Mouse (Mus musculus): ENCODE results near the gene Sardh. TPM values are rescaled to one million over a fixed set of nuclear protein-coding genes. Genes with fewer than 3 reads are reported as not detected.

Sardh gene
- 11.3 and 13.1 TPM in 2 replicates for polyA plus RNA-seq (2015; fragmentation: Nextera tagmentation; extraction: Ambion mirVana)

DNA sequence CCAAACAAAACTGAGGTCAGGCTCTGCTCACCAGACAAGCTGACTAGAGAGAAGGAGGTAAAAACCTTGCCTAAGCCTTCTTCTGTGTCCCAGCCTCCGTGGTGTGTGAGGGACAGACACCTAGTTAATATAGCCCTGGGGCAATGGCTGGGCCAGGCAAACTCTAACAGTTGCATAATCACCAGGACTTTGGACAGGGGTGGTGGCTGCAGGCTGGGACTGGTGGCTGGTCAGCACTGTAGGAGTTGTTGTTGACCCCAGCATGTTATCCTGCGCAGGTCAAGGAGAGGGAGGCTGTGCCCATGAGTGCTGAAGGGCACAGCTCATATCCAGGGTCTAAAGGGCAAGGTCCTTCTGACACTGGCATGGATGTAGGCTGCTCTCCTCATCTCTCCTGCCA, at the start of gene Sardh:
TSS of gene Sardh (minus strand) at position 127 of the 400 bp plus-strand sequence.

DNA sequence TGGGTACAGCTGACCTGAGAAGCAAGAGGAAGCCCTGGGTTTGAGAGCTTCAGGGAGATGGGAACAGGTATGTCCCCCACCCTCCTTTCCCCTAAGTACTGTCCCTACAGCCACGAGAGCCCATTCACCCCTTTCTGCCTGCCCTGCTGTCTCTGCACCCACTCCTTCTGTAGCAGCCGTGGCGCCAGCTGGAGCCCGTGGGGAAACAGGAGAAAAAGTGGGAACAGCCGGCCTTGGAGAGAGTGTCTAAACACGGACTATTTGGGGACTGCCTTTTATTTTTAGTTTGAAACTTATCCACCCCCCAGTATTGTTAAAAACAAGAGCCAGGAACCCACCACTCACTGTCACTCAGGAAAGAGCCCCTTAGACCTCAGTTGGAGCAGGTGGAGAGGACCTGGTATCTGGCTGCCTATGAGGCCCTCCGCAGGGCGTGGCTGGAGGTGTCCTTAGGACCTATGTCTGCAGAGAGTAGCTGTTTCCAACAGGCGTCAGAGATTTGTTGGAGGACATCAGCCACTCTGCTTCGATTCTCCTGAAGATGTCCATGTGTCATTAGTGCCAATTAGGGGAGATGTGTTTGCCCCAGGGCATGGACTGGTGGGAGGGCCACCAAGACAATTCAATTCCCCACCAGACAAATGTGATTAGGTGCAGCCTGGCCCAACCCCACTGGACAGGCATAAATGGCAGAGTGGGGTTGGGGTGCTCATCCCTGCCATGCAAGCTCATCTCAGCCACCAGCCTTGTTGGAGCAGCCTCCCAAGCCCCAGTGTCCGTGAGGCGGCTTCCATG, 83.1 kb downstream of the Sardh start, which contains the start of gene Dbh:
TSS of gene Dbh (plus strand) at position 438 of the 795 bp plus-strand sequence.

GRCm38 (mm10) chr2:27141950-27142693, 106.0 kb downstream of the Sardh start, which contains the start of gene Fam163b:
TSS of gene Fam163b (minus strand) at chr2:27142491.

Other genes with a start within 250 kb of the Sardh start
- gene Cacfd1, start 238.4 kb downstream of the Sardh start, polyA plus RNA-seq (2015; fragmentation: Nextera tagmentation; extraction: Ambion mirVana), result 35.6 and 39.4 TPM in 2 replicates
- 2.5 and 3.3 TPM in 2 replicates for gene Slc2a6, start 220.3 kb downstream of the Sardh start, polyA plus RNA-seq (2015; fragmentation: Nextera tagmentation; extraction: Ambion mirVana)
- not detected in 2 replicates for gene Mymk, start 176.2 kb downstream of the Sardh start, polyA plus RNA-seq (2015; fragmentation: Nextera tagmentation; extraction: Ambion mirVana)
- gene Adamtsl2, start 169.0 kb downstream of the Sardh start, polyA plus RNA-seq (2015; fragmentation: Nextera tagmentation; extraction: Ambion mirVana), result 6.9 and 8.1 TPM in 2 replicates
- gene Fam163b, start 105.8 kb downstream of the Sardh start, polyA plus RNA-seq (2015; fragmentation: Nextera tagmentation; extraction: Ambion mirVana), result 0.10 TPM in 1 of 2 replicates, not detected in the other
- 0.23 and 0.37 TPM in 2 replicates for gene Dbh, start 83.1 kb downstream of the Sardh start, polyA plus RNA-seq (2015; fragmentation: Nextera tagmentation; extraction: Ambion mirVana)
- gene Vav2, start 178.7 kb upstream of the Sardh start, polyA plus RNA-seq (2015; fragmentation: Nextera tagmentation; extraction: Ambion mirVana), result 4.8 and 6.6 TPM in 2 replicates
- 4.0 and 4.1 TPM in 2 replicates for gene Brd3os, start 194.0 kb upstream of the Sardh start, polyA plus RNA-seq (2015; fragmentation: Nextera tagmentation; extraction: Ambion mirVana)